Mouse (Mus musculus): ENCODE results near the gene Gm3159. TPM values are rescaled to one million over a fixed set of nuclear protein-coding genes. Genes with fewer than 3 reads are reported as not detected.
"Not testable (repeated sequence)": the region's sequence is repeated elsewhere in the genome, so short reads cannot be mapped to it uniquely, and the experiment has no call there.

The Gm3159 gene
- total RNA-seq (2014; rRNA removed; ENCODE audit: low replicate concordance) (not detected in 2 replicates), polyA plus RNA-seq (2015; fragmentation: Nextera tagmentation; extraction: Ambion mirVana) (not detected in 2 replicates)

DNA sequence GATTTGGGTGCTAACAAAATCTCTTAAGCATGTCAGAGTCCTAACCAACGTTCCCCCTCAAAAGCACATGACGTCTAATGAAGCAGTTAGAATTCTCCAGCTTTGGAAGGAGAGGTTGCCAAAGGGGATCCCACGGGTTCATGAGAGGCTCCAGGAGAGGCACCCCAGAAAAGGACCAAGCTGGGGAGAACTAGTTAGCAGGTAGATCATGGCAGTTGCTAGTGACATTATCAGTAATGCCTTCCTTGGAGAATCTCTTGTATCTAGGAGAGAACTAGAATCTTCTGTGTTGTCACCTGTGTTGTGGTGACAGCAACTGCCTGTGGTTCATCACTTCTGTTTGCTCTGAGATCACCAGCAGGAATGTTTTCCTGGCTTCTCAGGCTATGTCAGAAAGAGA is at the start of gene Gm3159:
Gm3159 (plus strand) TSS at position 301 of the 400 bp plus-strand sequence.
- WGBS, result 47% methylated on average over 1 of the region's 3 CpGs
- not testable (repeated sequence) for H3K27me3 ChIP-seq (ENCODE audit: control insufficient read depth, insufficient read depth, low read length); H3K4me1 ChIP-seq (ENCODE audit: control insufficient read depth, insufficient read depth); H3K4me3 ChIP-seq (ENCODE audit: low read depth, low read length); H3K9me3 ChIP-seq (replicated peaks; ENCODE audit: control insufficient read depth, low read length); DNase-seq (ENCODE audit: low spot score); ATAC-seq (ENCODE audit: insufficient read depth, low read depth); H3K36me3 ChIP-seq (replicated peaks; ENCODE audit: control insufficient read depth, insufficient read depth, low read length); H3K9ac ChIP-seq (replicated peaks; ENCODE audit: low read depth, low read length); H3K4me2 ChIP-seq (ENCODE audit: low read depth, low read length); H3K27ac ChIP-seq (ENCODE audit: low read depth)

DNA sequence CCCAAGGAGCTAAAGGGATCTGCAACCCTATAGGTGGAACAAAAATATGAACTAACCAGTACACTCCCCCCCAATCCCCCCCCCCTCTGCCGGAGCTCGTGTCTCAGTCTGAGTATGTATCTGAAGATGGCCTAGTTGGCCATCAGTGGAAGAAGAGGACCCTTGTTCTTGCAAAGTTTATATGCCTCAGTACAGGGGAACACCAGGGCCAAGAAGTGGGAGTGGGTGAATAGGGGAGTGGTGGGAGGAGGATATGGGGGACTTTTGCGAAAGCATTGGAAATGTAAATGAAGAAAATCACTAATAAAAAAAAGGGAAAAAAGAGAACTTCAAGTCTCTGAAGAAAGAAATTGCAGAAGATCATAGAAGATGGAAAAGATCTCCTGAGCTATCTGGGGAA is 28.3 kb upstream of the Gm3159 start:
- H3K4me2 ChIP-seq (ENCODE audit: low read depth, low read length); H3K27ac ChIP-seq (ENCODE audit: low read depth); H3K27me3 ChIP-seq (ENCODE audit: control insufficient read depth, insufficient read depth, low read length); H3K36me3 ChIP-seq (replicated peaks; ENCODE audit: control insufficient read depth, insufficient read depth, low read length); H3K9me3 ChIP-seq (replicated peaks; ENCODE audit: control insufficient read depth, low read length); ATAC-seq (ENCODE audit: insufficient read depth, low read depth); H3K4me3 ChIP-seq (ENCODE audit: low read depth, low read length); DNase-seq (ENCODE audit: low spot score); H3K9ac ChIP-seq (replicated peaks; ENCODE audit: low read depth, low read length); H3K4me1 ChIP-seq (ENCODE audit: control insufficient read depth, insufficient read depth): not testable (repeated sequence)
- WGBS, result 78% methylated on average over 3 of the region's 3 CpGs

DNA sequence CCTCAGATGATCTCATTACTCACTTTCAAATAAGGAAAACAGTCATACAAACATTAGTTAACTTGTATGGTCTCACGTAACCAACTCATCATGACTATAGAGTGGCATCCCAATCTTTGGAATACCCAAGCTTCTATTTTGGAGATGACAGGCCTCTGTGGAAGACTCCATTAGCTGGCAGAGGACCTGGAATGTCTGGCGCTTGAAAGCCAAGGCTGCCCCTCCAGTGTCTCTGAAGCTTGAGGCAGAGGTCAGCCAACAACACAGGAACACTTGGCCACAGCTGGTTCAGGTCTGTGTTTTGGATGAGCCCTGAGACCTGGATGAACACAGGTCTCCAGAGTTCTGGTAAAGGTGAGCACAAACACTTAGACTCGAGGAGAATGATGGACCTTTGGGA is 27.6 kb upstream of the Gm3159 start:
- DNase-seq (ENCODE audit: low spot score); H3K9ac ChIP-seq (replicated peaks; ENCODE audit: low read depth, low read length); H3K27me3 ChIP-seq (ENCODE audit: control insufficient read depth, insufficient read depth, low read length); H3K9me3 ChIP-seq (replicated peaks; ENCODE audit: control insufficient read depth, low read length); H3K4me2 ChIP-seq (ENCODE audit: low read depth, low read length); H3K4me3 ChIP-seq (ENCODE audit: low read depth, low read length); ATAC-seq (ENCODE audit: insufficient read depth, low read depth); H3K36me3 ChIP-seq (replicated peaks; ENCODE audit: control insufficient read depth, insufficient read depth, low read length); H3K4me1 ChIP-seq (ENCODE audit: control insufficient read depth, insufficient read depth); H3K27ac ChIP-seq (ENCODE audit: low read depth): not testable (repeated sequence)
- WGBS, result 56% methylated on average over 3 of the region's 3 CpGs

- not testable (repeated sequence) for H3K36me3 ChIP-seq (replicated peaks; ENCODE audit: control insufficient read depth, insufficient read depth, low read length); H3K4me2 ChIP-seq (ENCODE audit: low read depth, low read length); H3K9me3 ChIP-seq (replicated peaks; ENCODE audit: control insufficient read depth, low read length); H3K9ac ChIP-seq (replicated peaks; ENCODE audit: low read depth, low read length); H3K4me3 ChIP-seq (ENCODE audit: low read depth, low read length); DNase-seq (ENCODE audit: low spot score); ATAC-seq (ENCODE audit: insufficient read depth, low read depth); H3K27me3 ChIP-seq (ENCODE audit: control insufficient read depth, insufficient read depth, low read length); H3K4me1 ChIP-seq (ENCODE audit: control insufficient read depth, insufficient read depth); H3K27ac ChIP-seq (ENCODE audit: low read depth)
Measured at GRCm38 (mm10) chr14:4377871-4378270, 19.5 kb upstream of the Gm3159 start.

GRCm38 (mm10) chr14:4385606-4386005 is 11.7 kb upstream of the Gm3159 start:
- not testable (repeated sequence) for H3K4me1 ChIP-seq (ENCODE audit: control insufficient read depth, insufficient read depth)

GRCm38 (mm10) chr14:4392841-4393530 is 4.3 kb upstream of the Gm3159 start:
- H3K4me1 ChIP-seq (ENCODE audit: control insufficient read depth, insufficient read depth); H3K4me3 ChIP-seq (ENCODE audit: low read depth, low read length); H3K9me3 ChIP-seq (replicated peaks; ENCODE audit: control insufficient read depth, low read length); DNase-seq (ENCODE audit: low spot score); H3K9ac ChIP-seq (replicated peaks; ENCODE audit: low read depth, low read length); ATAC-seq (ENCODE audit: insufficient read depth, low read depth); H3K36me3 ChIP-seq (replicated peaks; ENCODE audit: control insufficient read depth, insufficient read depth, low read length); H3K27ac ChIP-seq (ENCODE audit: low read depth); H3K27me3 ChIP-seq (ENCODE audit: control insufficient read depth, insufficient read depth, low read length); H3K4me2 ChIP-seq (ENCODE audit: low read depth, low read length): not testable (repeated sequence)
- 54% methylated on average over 2 of the region's 6 CpGs for WGBS

More at GRCm38 (mm10) chr14:4385606-4386005, 11.7 kb upstream of the Gm3159 start:
- not testable (repeated sequence) for H3K4me2 ChIP-seq (ENCODE audit: low read depth, low read length); H3K36me3 ChIP-seq (replicated peaks; ENCODE audit: control insufficient read depth, insufficient read depth, low read length); ATAC-seq (ENCODE audit: insufficient read depth, low read depth); H3K9me3 ChIP-seq (replicated peaks; ENCODE audit: control insufficient read depth, low read length); H3K27me3 ChIP-seq (ENCODE audit: control insufficient read depth, insufficient read depth, low read length); DNase-seq (ENCODE audit: low spot score); H3K4me3 ChIP-seq (ENCODE audit: low read depth, low read length); H3K9ac ChIP-seq (replicated peaks; ENCODE audit: low read depth, low read length); H3K27ac ChIP-seq (ENCODE audit: low read depth)

DNA sequence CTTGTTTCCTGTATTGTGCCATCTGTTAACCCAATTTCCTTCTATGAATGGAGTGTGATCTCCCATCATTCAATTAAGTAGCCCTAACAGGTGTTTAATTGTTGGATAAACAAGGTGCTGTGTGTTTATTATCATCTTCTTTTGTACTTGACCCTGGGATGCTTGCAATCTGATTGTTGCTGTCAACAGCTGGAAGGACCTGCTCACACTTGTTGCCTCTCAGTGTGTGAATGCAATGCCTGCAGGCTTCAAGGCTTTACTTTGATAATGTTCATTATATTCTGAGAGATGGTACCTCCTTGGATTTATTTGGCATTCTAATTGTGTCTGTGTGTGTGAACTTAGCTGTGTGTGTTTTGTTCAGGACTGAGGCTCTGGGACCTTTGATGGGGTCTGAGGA is 1.3 kb downstream of the Gm3159 start:
- ATAC-seq (ENCODE audit: insufficient read depth, low read depth); H3K4me3 ChIP-seq (ENCODE audit: low read depth, low read length); H3K27ac ChIP-seq (ENCODE audit: low read depth); H3K4me2 ChIP-seq (ENCODE audit: low read depth, low read length); H3K9ac ChIP-seq (replicated peaks; ENCODE audit: low read depth, low read length); H3K36me3 ChIP-seq (replicated peaks; ENCODE audit: control insufficient read depth, insufficient read depth, low read length); DNase-seq (ENCODE audit: low spot score); H3K4me1 ChIP-seq (ENCODE audit: control insufficient read depth, insufficient read depth); H3K9me3 ChIP-seq (replicated peaks; ENCODE audit: control insufficient read depth, low read length); H3K27me3 ChIP-seq (ENCODE audit: control insufficient read depth, insufficient read depth, low read length): not testable (repeated sequence)

DNA sequence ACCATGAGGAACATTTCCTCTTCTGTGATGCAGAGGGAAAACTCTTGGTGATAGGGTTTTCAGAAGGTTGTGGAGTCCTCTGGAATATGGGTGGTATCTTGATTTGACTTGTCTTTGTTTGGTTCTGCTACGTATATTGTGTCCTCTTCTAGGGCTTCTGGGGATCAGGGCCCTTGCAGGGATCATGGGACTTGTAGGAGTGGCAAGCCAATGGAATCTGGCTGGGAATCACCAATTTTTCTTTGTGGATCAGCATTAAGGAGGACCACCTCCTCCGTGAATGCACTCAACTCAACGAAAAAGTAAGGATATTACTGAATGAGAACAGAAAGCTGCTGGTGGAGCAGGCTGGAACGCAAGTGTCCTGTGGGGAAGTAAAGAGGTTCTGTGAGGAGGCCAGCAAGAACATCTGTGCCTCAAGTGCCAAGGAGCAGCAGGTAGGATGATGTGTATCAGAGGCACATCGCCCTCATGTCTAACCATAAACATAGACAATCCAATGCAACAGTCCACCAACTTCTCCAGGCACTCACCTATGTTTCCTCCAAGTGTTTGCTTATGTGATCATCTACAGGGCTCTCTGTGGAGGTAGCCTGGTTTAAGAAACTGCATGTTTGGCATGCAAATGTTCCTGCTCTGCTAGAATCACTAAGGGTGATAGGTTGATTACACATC is 2.9 kb downstream of the Gm3159 start:
- not testable (repeated sequence) for H3K27ac ChIP-seq (ENCODE audit: low read depth); H3K9me3 ChIP-seq (replicated peaks; ENCODE audit: control insufficient read depth, low read length); H3K27me3 ChIP-seq (ENCODE audit: control insufficient read depth, insufficient read depth, low read length); H3K36me3 ChIP-seq (replicated peaks; ENCODE audit: control insufficient read depth, insufficient read depth, low read length); H3K9ac ChIP-seq (replicated peaks; ENCODE audit: low read depth, low read length); ATAC-seq (ENCODE audit: insufficient read depth, low read depth); H3K4me2 ChIP-seq (ENCODE audit: low read depth, low read length); H3K4me1 ChIP-seq (ENCODE audit: control insufficient read depth, insufficient read depth); H3K4me3 ChIP-seq (ENCODE audit: low read depth, low read length); DNase-seq (ENCODE audit: low spot score)
- WGBS, result 76% methylated on average over 5 of the region's 5 CpGs

Data from heart, postnatal 0 days (tissue).